Mouse (Mus musculus) small intestine, adult 2 months (tissue): ENCODE data around the gene Fasl.

Experiments
- CTCF ChIP-seq: fragments of 200-500 bp; IDR thresholded peaks from 2 replicates; pipeline ENCODE4 v1.5.1; 2012; ENCODE audit warnings: low read depth, mild to moderate bottlenecking, control low read depth, inconsistent platforms, low read length, moderate library complexity, mixed read lengths; ENCODE audit not compliant: insufficient replicate concordance, insufficient read length; ENCODE audit errors: extremely low read depth
- POLR2A ChIP-seq: fragments of 200-500 bp; IDR thresholded peaks from 2 replicates; pipeline ENCODE4 v1.6.1; 2012; ENCODE audit warnings: low read depth, mild to moderate bottlenecking, control low read depth, inconsistent platforms, low read length, moderate library complexity

GRCm38 (mm10) chr1:161801321-161801720 is 13.0 kb upstream of the Fasl start:
- TF ChIP-seq CTCF (no peak), POLR2A (no peak)
